Mouse (Mus musculus): ENCODE data around the gene Chd6. TPM values are rescaled to one million over a fixed set of nuclear protein-coding genes. Genes with fewer than 3 reads are reported as not detected.

Gene Chd6
- total RNA-seq, 2 experiments from 2014 or later, result 18.0 to 21.0 TPM

- peak overlapping the region; percentile 98 for H3K4me3 ChIP-seq
- peak overlapping the region; percentile 93 for H3K27ac ChIP-seq
- TF ChIP-seq CTCF (IDR thresholded peaks at IDR 0.05), result no peak
- peak; percentile 72 for DNase-seq
- intact Hi-C loops (cut with DNase I), result loop anchor here (10.0 kb wide), 1 partner anchor 1826 kb away; the partner anchor contains the start of gene Srsf6
These were observed 569 bp downstream of the Chd6 start for GRCm38 (mm10) chr2:161108085-161108927.

- no peak for TF ChIP-seq CTCF (IDR thresholded peaks at IDR 0.05)
- no peak for DNase-seq
- H3K27ac ChIP-seq, result no peak overlapping the region
- intact Hi-C loops (cut with DNase I), result loop anchor here (10.0 kb wide), 1 partner anchor 1828 kb away; the partner anchor contains the start of gene Srsf6
- peak overlapping the region; percentile 98 for H3K4me3 ChIP-seq
These were observed 1.6 kb downstream of the Chd6 start for GRCm38 (mm10) chr2:161107236-161107635.

GRCm38 (mm10) chr2:161103769-161104168 lies 5.1 kb downstream of the Chd6 start:
- no peak for DNase-seq
- TF ChIP-seq CTCF (IDR thresholded peaks at IDR 0.05), result no peak
- H3K4me3 ChIP-seq, result no peak overlapping the region
- intact Hi-C loops (cut with DNase I), result loop anchor here (10.0 kb wide), 1 partner anchor 1831 kb away; the partner anchor contains the start of gene Srsf6
- H3K27ac ChIP-seq, result no peak overlapping the region

- H3K4me3 ChIP-seq, result no peak overlapping the region
- DNase-seq, result no peak
- TF ChIP-seq CTCF (IDR thresholded peaks at IDR 0.05), result no peak
- intact Hi-C loops (cut with DNase I), result loop anchor here (10.0 kb wide), 1 partner anchor 1833 kb away; the partner anchor contains the start of gene Srsf6
- no peak overlapping the region; the same call in 1 of the 2 replicates for H3K27ac ChIP-seq
These were observed 6.8 kb downstream of the Chd6 start for GRCm38 (mm10) chr2:161102102-161102501.

- Histone ChIP-seq H3K4me3 (no peak overlapping the region), H3K27ac (no peak overlapping the region)
- intact Hi-C loops (cut with DNase I), result no loop called here
- no peak for DNase-seq
- TF ChIP-seq CTCF (IDR thresholded peaks at IDR 0.05), result no peak
These were observed 11.1 kb downstream of the Chd6 start for GRCm38 (mm10) chr2:161097746-161098145.

GRCm38 (mm10) chr2:161090746-161091405 lies 18.0 kb downstream of the Chd6 start:
- DNase-seq, result peak; percentile 30
- H3K4me3 ChIP-seq, result no peak overlapping the region
- intact Hi-C loops (cut with DNase I), result no loop called here

GRCm38 (mm10) chr2:161090200-161090599 lies 18.7 kb downstream of the Chd6 start:
- DNase-seq, result no peak
- intact Hi-C loops (cut with DNase I), result no loop called here
- Histone ChIP-seq H3K4me3 (no peak overlapping the region), H3K27ac (no peak overlapping the region)
- peak; percentile 54 for TF ChIP-seq CTCF (IDR thresholded peaks at IDR 0.05)

More at GRCm38 (mm10) chr2:161090746-161091405, 18.0 kb downstream of the Chd6 start:
- TF ChIP-seq CTCF (IDR thresholded peaks at IDR 0.05), result no peak
- no peak overlapping the region for H3K27ac ChIP-seq

GRCm38 (mm10) chr2:161078590-161078989 lies 30.3 kb downstream of the Chd6 start:
- no peak for TF ChIP-seq CTCF (IDR thresholded peaks at IDR 0.05)
- no peak overlapping the region for H3K27ac ChIP-seq
- no peak for DNase-seq
- H3K4me3 ChIP-seq, result no peak overlapping the region
- intact Hi-C loops (cut with DNase I), result no loop called here

- no peak for TF ChIP-seq CTCF (IDR thresholded peaks at IDR 0.05)
- H3K4me3 ChIP-seq, result no peak overlapping the region
- H3K27ac ChIP-seq, result no peak overlapping the region
- intact Hi-C loops (cut with DNase I), result no loop called here
- DNase-seq, result no peak
These were observed 32.6 kb downstream of the Chd6 start for GRCm38 (mm10) chr2:161076262-161076661.

GRCm38 (mm10) chr2:161075553-161075952 lies 33.3 kb downstream of the Chd6 start:
- intact Hi-C loops (cut with DNase I), result no loop called here
- Histone ChIP-seq H3K4me3 (no peak overlapping the region), H3K27ac (no peak overlapping the region)
- no peak for DNase-seq
- no peak for TF ChIP-seq CTCF (IDR thresholded peaks at IDR 0.05)

GRCm38 (mm10) chr2:161066097-161066759 lies 42.6 kb downstream of the Chd6 start:
- intact Hi-C loops (cut with DNase I), result no loop called here
- TF ChIP-seq CTCF (IDR thresholded peaks at IDR 0.05), result no peak
- Histone ChIP-seq H3K4me3 (no peak overlapping the region), H3K27ac (no peak overlapping the region)
- no peak for DNase-seq

- Histone ChIP-seq H3K4me3 (no peak overlapping the region), H3K27ac (no peak overlapping the region)
- intact Hi-C loops (cut with DNase I), result no loop called here
- TF ChIP-seq CTCF (IDR thresholded peaks at IDR 0.05), result no peak
- DNase-seq, result no peak
These were observed 43.3 kb downstream of the Chd6 start for GRCm38 (mm10) chr2:161065594-161065993.

Data from gastrocnemius, adult 2 months (tissue).